Mouse (Mus musculus): ENCODE measurements around the gene Cnnm2. TPM values are rescaled to one million over a fixed set of nuclear protein-coding genes. Genes with fewer than 3 reads are reported as not detected.
A peak's percentile ranks its signal among the peaks of the same experiment; 100 is the strongest.
"Not testable (repeated sequence)": the region's sequence is repeated elsewhere in the genome, so short reads cannot be mapped to it uniquely, and the experiment has no call there.

The Cnnm2 gene
- polyA plus RNA-seq, 1 experiment from 2014 or later = 3.9 TPM

- H3K27me3 ChIP-seq = peaks cover 40% of the 10 kb centered on the region
- WGBS = 1% methylated on average over 50 of the region's 50 CpGs
- H3K27ac ChIP-seq = peak overlapping the region; percentile 86; the same call in 1 of the 2 replicates
- H3K9ac ChIP-seq = peak overlapping the region; percentile 76
- no peaks in the 10 kb centered on the region for H3K36me3 ChIP-seq (replicated peaks)
- H3K4me2 ChIP-seq = peak overlapping the region; percentile 96
- no peak for ATAC-seq (ENCODE audit: low FRiP score)
- H3K4me3 ChIP-seq (replicated peaks) = peak overlapping the region; percentile 84
- H3K9me3 ChIP-seq = no peaks in the 10 kb centered on the region
- peaks cover 38% of the 10 kb centered on the region for H3K4me1 ChIP-seq
Observed at GRCm38 (mm10) chr19:46762291-46762991, 1.0 kb downstream of the Cnnm2 start.

GRCm38 (mm10) chr19:46762992-46763342 lies 1.6 kb downstream of the Cnnm2 start:
- no peak overlapping the region; the same call in 1 of the 2 replicates for H3K9ac ChIP-seq
- ATAC-seq (ENCODE audit: low FRiP score) = no peak

GRCm38 (mm10) chr19:46763356-46763755 lies 2.0 kb downstream of the Cnnm2 start:
- H3K4me1 ChIP-seq = peaks cover 38% of the 10 kb centered on the region
- no peak overlapping the region for H3K9ac ChIP-seq
- 14% methylated on average over 7 of the region's 7 CpGs for WGBS
- no peak overlapping the region for H3K27ac ChIP-seq
- peaks cover 40% of the 10 kb centered on the region for H3K27me3 ChIP-seq
- H3K4me2 ChIP-seq = peak overlapping the region; percentile 96
- no peaks in the 10 kb centered on the region for H3K9me3 ChIP-seq
- ATAC-seq (ENCODE audit: low FRiP score) = no peak
- H3K4me3 ChIP-seq (replicated peaks) = peak overlapping the region; percentile 84
- H3K36me3 ChIP-seq (replicated peaks) = no peaks in the 10 kb centered on the region

More at GRCm38 (mm10) chr19:46762992-46763342, 1.6 kb downstream of the Cnnm2 start:
- no peaks in the 10 kb centered on the region for H3K9me3 ChIP-seq
- H3K4me1 ChIP-seq = peaks cover 38% of the 10 kb centered on the region
- H3K4me3 ChIP-seq (replicated peaks) = peak overlapping the region; percentile 84
- H3K4me2 ChIP-seq = peak overlapping the region; percentile 96
- peaks cover 40% of the 10 kb centered on the region for H3K27me3 ChIP-seq
- 1% methylated on average over 19 of the region's 19 CpGs for WGBS
- H3K27ac ChIP-seq = no peak overlapping the region
- no peaks in the 10 kb centered on the region for H3K36me3 ChIP-seq (replicated peaks)

DNA sequence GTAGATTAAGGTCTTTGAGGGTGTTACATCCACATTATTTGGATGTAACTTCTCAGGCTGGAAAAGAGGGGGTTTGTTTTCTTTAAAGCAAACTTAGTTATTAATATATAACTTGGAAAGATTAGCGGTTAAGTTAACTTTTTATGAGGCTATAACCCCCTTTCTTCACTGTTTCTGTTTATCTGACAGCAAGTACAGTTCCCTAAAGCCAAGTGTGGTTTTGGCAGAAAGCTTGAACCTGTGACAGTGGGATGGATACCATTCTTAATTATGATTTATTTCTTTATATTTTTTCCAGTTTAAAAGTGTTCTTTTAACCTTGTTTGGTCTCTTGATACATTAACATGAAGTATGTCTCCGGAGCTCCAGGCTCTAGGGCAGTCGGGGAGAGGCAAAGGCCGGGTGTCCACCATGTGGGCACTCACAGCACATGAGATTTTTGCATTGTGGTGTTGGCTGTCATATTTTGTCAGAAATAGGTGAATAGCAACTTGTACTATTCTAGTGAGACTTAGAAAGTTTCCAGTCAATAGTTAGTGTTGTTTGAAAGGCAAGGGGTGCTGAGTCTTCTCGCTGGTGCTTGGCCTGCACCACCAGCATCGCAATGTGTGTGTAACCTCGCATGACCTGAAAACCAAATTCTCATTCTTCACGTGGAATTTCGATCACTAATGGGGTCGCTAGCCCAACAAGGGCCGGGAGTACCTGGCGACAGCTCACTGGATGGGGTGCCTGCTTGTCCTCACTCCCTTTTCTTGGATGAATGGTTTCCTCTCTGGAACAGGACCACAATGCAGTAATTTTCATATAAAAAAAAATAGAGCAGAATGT lies 2.8 kb downstream of the Cnnm2 start:
- 53% methylated on average over 12 of the region's 12 CpGs for WGBS
- ATAC-seq (ENCODE audit: low FRiP score) = no peak
- no peak overlapping the region for H3K9ac ChIP-seq
- H3K27ac ChIP-seq = no peak overlapping the region
- H3K4me2 ChIP-seq = peak overlapping the region; percentile 96
- H3K9me3 ChIP-seq = no peaks in the 10 kb centered on the region
- H3K4me3 ChIP-seq (replicated peaks) = peak overlapping the region; percentile 14; the same call in 1 of the 2 replicates
- peaks cover 33% of the 10 kb centered on the region for H3K27me3 ChIP-seq
- peaks cover 38% of the 10 kb centered on the region for H3K4me1 ChIP-seq
- no peaks in the 10 kb centered on the region for H3K36me3 ChIP-seq (replicated peaks)

DNA sequence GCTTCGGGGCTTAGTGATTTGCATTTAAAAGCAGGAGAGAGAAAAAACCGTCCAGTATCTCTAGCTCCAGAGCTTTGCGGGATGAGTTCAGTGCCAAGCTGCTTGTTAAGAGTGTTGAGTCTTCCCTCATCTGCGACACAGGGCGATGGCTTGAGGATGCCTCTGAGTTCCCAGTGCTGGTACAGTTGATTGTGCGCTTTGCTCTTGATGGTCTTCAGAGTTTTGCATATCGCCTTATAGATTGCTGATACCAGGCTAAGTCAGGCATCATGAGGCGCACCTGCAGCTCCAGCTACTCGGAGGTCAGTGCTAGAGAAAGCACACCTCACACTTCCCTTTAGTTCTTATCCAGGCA lies 3.3 kb downstream of the Cnnm2 start:
- H3K4me2 ChIP-seq = peak overlapping the region; percentile 96
- H3K4me3 ChIP-seq (replicated peaks) = peak overlapping the region; percentile 14; the same call in 1 of the 2 replicates
- no peak overlapping the region for H3K9ac ChIP-seq
- peaks cover 38% of the 10 kb centered on the region for H3K4me1 ChIP-seq
- no peak for ATAC-seq (ENCODE audit: low FRiP score)
- peaks cover 35% of the 10 kb centered on the region for H3K27me3 ChIP-seq
- H3K9me3 ChIP-seq = no peaks in the 10 kb centered on the region
- H3K27ac ChIP-seq = no peak overlapping the region
- 52% methylated on average over 9 of the region's 9 CpGs for WGBS
- no peaks in the 10 kb centered on the region for H3K36me3 ChIP-seq (replicated peaks)

- no peak overlapping the region for H3K4me3 ChIP-seq (replicated peaks)
- no peak overlapping the region for H3K9ac ChIP-seq
- ATAC-seq (ENCODE audit: low FRiP score) = no peak
- H3K27ac ChIP-seq = no peak overlapping the region
- no peaks in the 10 kb centered on the region for H3K9me3 ChIP-seq
- H3K27me3 ChIP-seq = peaks cover 35% of the 10 kb centered on the region
- whole genome bisulfite sequencing = 70% methylated on average over 5 of the region's 5 CpGs
- no peak overlapping the region for H3K4me2 ChIP-seq
- H3K36me3 ChIP-seq (replicated peaks) = no peaks in the 10 kb centered on the region
- peaks cover 36% of the 10 kb centered on the region for H3K4me1 ChIP-seq
Observed at GRCm38 (mm10) chr19:46766125-46766524, 4.7 kb downstream of the Cnnm2 start.

DNA sequence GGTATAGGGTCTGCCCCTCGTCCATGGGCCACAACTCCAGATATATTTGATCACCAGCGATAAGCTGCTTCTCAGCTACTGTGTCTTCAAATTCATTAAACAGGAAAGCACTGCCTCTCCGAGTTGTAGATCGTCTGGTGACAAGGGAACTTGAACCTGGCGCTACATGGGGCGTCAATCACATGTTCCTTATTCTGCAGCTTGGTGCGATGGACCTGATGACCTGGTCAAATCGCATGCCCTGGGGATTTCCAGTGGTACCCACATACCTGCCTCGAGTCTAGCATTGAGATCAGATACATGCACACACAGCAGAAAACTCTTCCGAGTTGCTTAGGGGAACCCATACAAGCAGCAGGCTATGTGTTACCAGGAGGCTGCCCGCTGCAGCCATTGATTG lies 8.4 kb downstream of the Cnnm2 start:
- Histone ChIP-seq H3K27ac (no peak overlapping the region), H3K4me2 (no peak overlapping the region), H3K27me3 (peaks cover 10% of the 10 kb centered on the region; the same call in 1 of the 2 replicates), H3K36me3 (replicated peaks) (no peaks in the 10 kb centered on the region), H3K9ac (no peak overlapping the region), H3K4me3 (replicated peaks) (no peak overlapping the region), H3K9me3 (no peaks in the 10 kb centered on the region), H3K4me1 (peaks cover 19% of the 10 kb centered on the region; the same call in 1 of the 2 replicates)
- 88% methylated on average over 11 of the region's 11 CpGs for WGBS
- ATAC-seq (ENCODE audit: low FRiP score) = no peak

DNA sequence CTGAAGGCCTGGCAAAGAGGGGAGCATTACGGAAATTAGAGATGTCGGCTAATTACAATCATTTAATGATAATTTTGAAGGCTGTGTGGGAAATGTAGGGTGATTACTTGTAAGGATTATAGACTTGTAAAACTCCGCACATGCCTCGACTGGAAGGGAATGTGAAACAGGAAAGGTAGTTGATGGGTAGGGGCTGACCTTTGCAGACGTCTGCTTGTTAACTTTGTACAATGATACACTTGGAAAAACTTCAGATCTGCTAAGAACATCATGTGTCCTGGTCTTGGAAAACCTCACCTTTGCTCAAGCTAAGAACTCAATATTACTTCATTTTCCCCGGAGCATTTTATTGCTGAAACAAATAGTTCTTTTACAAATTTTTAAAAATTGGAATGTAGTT lies 10.4 kb downstream of the Cnnm2 start:
- no peaks in the 10 kb centered on the region for H3K9me3 ChIP-seq
- H3K27me3 ChIP-seq = 0 out of 2 replicates have a peak, but pooled peaks cover 8% of the 10 kb centered on the region
- H3K4me2 ChIP-seq = no peak overlapping the region
- H3K27ac ChIP-seq = no peak overlapping the region
- H3K36me3 ChIP-seq (replicated peaks) = no peaks in the 10 kb centered on the region
- no peak for ATAC-seq (ENCODE audit: low FRiP score)
- WGBS = 78% methylated on average over 6 of the region's 6 CpGs
- no peak overlapping the region for H3K4me3 ChIP-seq (replicated peaks)
- H3K9ac ChIP-seq = no peak overlapping the region
- peaks cover 5% of the 10 kb centered on the region; the same call in 1 of the 2 replicates for H3K4me1 ChIP-seq

- H3K4me1 ChIP-seq = peaks cover 5% of the 10 kb centered on the region; the same call in 1 of the 2 replicates
- H3K9ac ChIP-seq = no peak overlapping the region
- WGBS = 37% methylated on average over 5 of the region's 5 CpGs
- no peaks in the 10 kb centered on the region for H3K36me3 ChIP-seq (replicated peaks)
- H3K4me2 ChIP-seq = no peak overlapping the region
- ATAC-seq (ENCODE audit: low FRiP score) = no peak
- H3K27ac ChIP-seq = no peak overlapping the region
- H3K4me3 ChIP-seq (replicated peaks) = no peak overlapping the region
- no peaks in the 10 kb centered on the region for H3K27me3 ChIP-seq
- H3K9me3 ChIP-seq = no peaks in the 10 kb centered on the region
Observed at GRCm38 (mm10) chr19:46776391-46776790, 15.0 kb downstream of the Cnnm2 start.

- no peaks in the 10 kb centered on the region for H3K9me3 ChIP-seq
- no peaks in the 10 kb centered on the region for H3K36me3 ChIP-seq (replicated peaks)
- no peak overlapping the region for H3K9ac ChIP-seq
- H3K4me1 ChIP-seq = peaks cover 5% of the 10 kb centered on the region; the same call in 1 of the 2 replicates
- no peak overlapping the region for H3K27ac ChIP-seq
- no peak overlapping the region for H3K4me3 ChIP-seq (replicated peaks)
- no peak for ATAC-seq (ENCODE audit: low FRiP score)
- no peak overlapping the region for H3K4me2 ChIP-seq
- 82% methylated on average over 3 of the region's 3 CpGs for WGBS
- H3K27me3 ChIP-seq = no peaks in the 10 kb centered on the region
Observed at GRCm38 (mm10) chr19:46776850-46777249, 15.5 kb downstream of the Cnnm2 start.

DNA sequence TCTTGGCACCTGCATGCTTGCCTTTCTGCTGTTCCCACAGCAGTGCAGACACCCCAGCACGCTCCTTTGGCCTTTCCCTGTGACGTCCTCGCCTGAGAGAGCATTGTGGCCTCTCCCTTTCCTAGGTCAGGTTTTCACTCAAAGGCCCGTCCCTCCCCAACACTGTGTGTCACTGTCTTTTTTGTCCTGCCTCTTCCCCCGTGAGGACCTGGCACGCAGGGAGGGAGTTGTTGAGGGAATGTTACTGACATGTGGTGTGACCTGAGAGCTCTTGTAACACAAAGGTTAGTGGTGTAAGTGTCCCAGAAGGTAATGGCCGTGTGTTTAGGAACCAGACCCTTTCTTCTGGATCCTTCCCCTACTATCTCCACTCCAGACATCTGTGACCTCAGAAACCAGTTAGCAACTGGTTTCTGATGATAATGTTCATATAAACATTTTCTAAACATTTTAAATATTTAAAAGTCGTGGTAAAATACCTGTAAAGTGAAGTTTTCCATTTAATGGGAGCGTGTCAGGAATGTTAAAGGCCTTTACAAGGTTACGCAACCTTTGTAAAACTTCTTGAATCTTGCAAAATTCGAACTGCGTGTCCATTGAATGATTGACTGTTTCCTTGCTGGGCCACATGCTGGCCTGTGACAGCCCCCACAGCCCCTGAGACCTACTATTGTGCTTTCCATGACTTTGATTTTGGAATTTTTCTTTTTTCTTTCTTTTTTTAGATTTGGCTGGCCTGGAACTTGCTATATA lies 16.7 kb downstream of the Cnnm2 start:
- Histone ChIP-seq H3K4me3 (replicated peaks) (no peak overlapping the region), H3K4me1 (no peaks in the 10 kb centered on the region), H3K4me2 (no peak overlapping the region), H3K27me3 (no peaks in the 10 kb centered on the region), H3K36me3 (replicated peaks) (no peaks in the 10 kb centered on the region), H3K9ac (no peak overlapping the region), H3K9me3 (no peaks in the 10 kb centered on the region), H3K27ac (no peak overlapping the region)
- WGBS = 71% methylated on average over 12 of the region's 12 CpGs
- no peak for ATAC-seq (ENCODE audit: low FRiP score)

GRCm38 (mm10) chr19:46779130-46779529 lies 17.7 kb downstream of the Cnnm2 start:
- not testable (repeated sequence) for H3K27me3 ChIP-seq; H3K9me3 ChIP-seq; H3K36me3 ChIP-seq (replicated peaks); H3K4me3 ChIP-seq (replicated peaks); H3K4me1 ChIP-seq; ATAC-seq (ENCODE audit: low FRiP score); H3K4me2 ChIP-seq; H3K27ac ChIP-seq; H3K9ac ChIP-seq
- WGBS = 100% methylated on average over 1 of the region's 1 CpGs

All from forebrain, embryonic 12.5 days (tissue).